Mouse (Mus musculus) hindbrain, embryonic 11.5 days (tissue): ENCODE measurements around the gene Isg20l2. TPM values are rescaled to one million over a fixed set of nuclear protein-coding genes. Genes with fewer than 3 reads are reported as not detected.

Source experiments
- ATAC-seq: fragments of 200-750 bp; cut with Nextera tagmentation; 2 replicates; pipeline ENCODE4 v1.8.0; 2017; ENCODE audit warnings: mild to moderate bottlenecking, moderate TSS enrichment, moderate library complexity; ENCODE audit not compliant: low FRiP score
- DNase-seq: peaks from one replicate; pipeline ENCODE4 v3.0.0-alpha.2; 2015; ENCODE audit warnings: low spot score
- H3K27ac ChIP-seq: fragments of 300-500 bp; sonication (generic); 2 replicates; pipeline ENCODE4 v1.5.1; 2014; ENCODE audit warnings: mild to moderate bottlenecking, low read depth, low read length
- H3K27me3 ChIP-seq: fragments of 300-500 bp; sonication (generic); 2 replicates; pipeline ENCODE4 v1.6.1; 2014; ENCODE audit warnings: mild to moderate bottlenecking, low read length, moderate library complexity, mixed read lengths; ENCODE audit not compliant: control insufficient read depth, insufficient read depth
- H3K36me3 ChIP-seq: fragments of 300-500 bp; sonication (generic); 2 replicates; pipeline ENCODE4 v1.6.1; 2014; ENCODE audit warnings: mild to moderate bottlenecking, low read length, moderate library complexity, mixed read lengths; ENCODE audit not compliant: control insufficient read depth, insufficient read depth
- H3K4me1 ChIP-seq: fragments of 300-500 bp; sonication (generic); replicated peaks from 2 replicates; pipeline ENCODE4 v1.6.1; 2014; ENCODE audit warnings: low read length, mixed read lengths; ENCODE audit not compliant: control insufficient read depth, insufficient read depth
- H3K4me2 ChIP-seq: fragments of 300-500 bp; sonication (generic); replicated peaks from 2 replicates; pipeline ENCODE4 v1.6.1; 2014; ENCODE audit warnings: mild to moderate bottlenecking, low read depth, low read length
- H3K4me3 ChIP-seq: fragments of 300-500 bp; sonication (generic); 2 replicates; pipeline ENCODE4 v1.5.1; 2014; ENCODE audit warnings: low read depth, low read length
- H3K9ac ChIP-seq: fragments of 300-500 bp; sonication (generic); 2 replicates; pipeline ENCODE4 v1.6.1; 2014; ENCODE audit warnings: low read depth, low read length
- H3K9me3 ChIP-seq: fragments of 300-500 bp; sonication (generic); 2 replicates; pipeline ENCODE4 v1.6.1; 2016; ENCODE audit warnings: low read length; ENCODE audit not compliant: control insufficient read depth
- WGBS: fragments of 180-500 bp; shearing (Covaris S2); extraction: QIAGEN DNeasy Blood & Tissue Kit; methylation state at CpG from one replicate; pipeline ENCODE4 v1.1.7; 2014; 5-methylcytosine and 5-hydroxymethylcytosine counted together
- polyA plus RNA-seq: library from polyadenylated mRNA; unstranded; fragments of >200 nt; fragmentation: Nextera tagmentation; extraction: Ambion mirVana; gene quantifications from 2 replicates; pipeline ENCODE4 v1.2.1, GENCODE M21; 2014

The Isg20l2 gene
- polyA plus RNA-seq, 1 experiment from 2014 or later, result 42.5 TPM

GRCm38 (mm10) chr3:87972203-87972664 lies 42.1 kb downstream of the Isg20l2 start:
- 1% methylated on average over 8 of the region's 8 CpGs for WGBS
- peaks cover 13% of the 10 kb centered on the region for H3K4me1 ChIP-seq
- H3K9ac ChIP-seq, result peak overlapping the region; percentile 92
- H3K4me3 ChIP-seq, result peak overlapping the region; percentile 86
- ATAC-seq (peak; percentile 61), DNase-seq (no peak)
- peak overlapping the region; percentile 97 for H3K27ac ChIP-seq
- peaks cover 2% of the 10 kb centered on the region; the same call in 1 of the 2 replicates for H3K36me3 ChIP-seq
- no peaks in the 10 kb centered on the region for H3K27me3 ChIP-seq
- no peaks in the 10 kb centered on the region for H3K9me3 ChIP-seq
- H3K4me2 ChIP-seq, result peak overlapping the region; percentile 94

- Histone ChIP-seq H3K27ac (peak overlapping the region; percentile 97), H3K27me3 (no peaks in the 10 kb centered on the region), H3K4me3 (peak overlapping the region; percentile 86), H3K9me3 (no peaks in the 10 kb centered on the region), H3K36me3 (peaks cover 3% of the 10 kb centered on the region; the same call in 1 of the 2 replicates), H3K9ac (peak overlapping the region; percentile 92), H3K4me1 (peaks cover 13% of the 10 kb centered on the region), H3K4me2 (peak overlapping the region; percentile 94)
- WGBS, result 20% methylated on average over 5 of the region's 5 CpGs
- DNase-seq (peak; percentile 49), ATAC-seq (no peak)
Measured at GRCm38 (mm10) chr3:87972776-87973175, 42.7 kb downstream of the Isg20l2 start.

GRCm38 (mm10) chr3:87973593-87974380 lies 43.7 kb downstream of the Isg20l2 start:
- ATAC-seq, result peak; percentile 5; the same call in 1 of the 2 replicates
- H3K27ac ChIP-seq, result peak overlapping the region; percentile 97
- DNase-seq, result no peak
- peak overlapping the region; percentile 92 for H3K9ac ChIP-seq
- WGBS, result 14% methylated on average over 14 of the region's 14 CpGs
- H3K4me2 ChIP-seq, result peak overlapping the region; percentile 94
- peaks cover 13% of the 10 kb centered on the region for H3K4me1 ChIP-seq
- no peaks in the 10 kb centered on the region for H3K9me3 ChIP-seq
- H3K27me3 ChIP-seq, result no peaks in the 10 kb centered on the region
- peak overlapping the region; percentile 86 for H3K4me3 ChIP-seq
- peaks cover 8% of the 10 kb centered on the region; the same call in 1 of the 2 replicates for H3K36me3 ChIP-seq

- peak; percentile 88 for DNase-seq
- peak overlapping the region; percentile 86 for H3K4me3 ChIP-seq
- H3K27me3 ChIP-seq, result no peaks in the 10 kb centered on the region
- H3K4me2 ChIP-seq, result peak overlapping the region; percentile 94
- H3K9ac ChIP-seq, result peak overlapping the region; percentile 16
- 7% methylated on average over 12 of the region's 12 CpGs for WGBS
- H3K4me1 ChIP-seq, result peaks cover 13% of the 10 kb centered on the region
- ATAC-seq, result peak; percentile 82
- peak overlapping the region; percentile 97 for H3K27ac ChIP-seq
- H3K9me3 ChIP-seq, result no peaks in the 10 kb centered on the region
- peaks cover 8% of the 10 kb centered on the region; the same call in 1 of the 2 replicates for H3K36me3 ChIP-seq
Measured at GRCm38 (mm10) chr3:87974381-87974987, 44.4 kb downstream of the Isg20l2 start.

- no peak overlapping the region for H3K9ac ChIP-seq
- no peak overlapping the region for H3K4me3 ChIP-seq
- H3K36me3 ChIP-seq, result peaks cover 8% of the 10 kb centered on the region; the same call in 1 of the 2 replicates
- no peak for ATAC-seq
- no peaks in the 10 kb centered on the region for H3K9me3 ChIP-seq
- H3K27me3 ChIP-seq, result no peaks in the 10 kb centered on the region
- no peak overlapping the region for H3K27ac ChIP-seq
- H3K4me2 ChIP-seq, result no peak overlapping the region
- WGBS, result 88% methylated on average over 5 of the region's 5 CpGs
- DNase-seq, result no peak
- H3K4me1 ChIP-seq, result peaks cover 31% of the 10 kb centered on the region
Measured at GRCm38 (mm10) chr3:87979493-87979892, 49.4 kb downstream of the Isg20l2 start.

- Histone ChIP-seq H3K4me3 (no peak overlapping the region), H3K4me1 (peaks cover 32% of the 10 kb centered on the region), H3K4me2 (no peak overlapping the region), H3K9me3 (no peaks in the 10 kb centered on the region), H3K27me3 (no peaks in the 10 kb centered on the region), H3K27ac (peak overlapping the region; percentile 47; the same call in 1 of the 2 replicates), H3K36me3 (peaks cover 8% of the 10 kb centered on the region; the same call in 1 of the 2 replicates), H3K9ac (no peak overlapping the region)
- no peak for ATAC-seq
- DNase-seq, result no peak
- 62% methylated on average over 3 of the region's 3 CpGs for WGBS
Measured at GRCm38 (mm10) chr3:87980085-87980484, 50.0 kb downstream of the Isg20l2 start.

- Histone ChIP-seq H3K4me1 (peaks cover 35% of the 10 kb centered on the region), H3K27me3 (no peaks in the 10 kb centered on the region), H3K9ac (peak overlapping the region; percentile 5; the same call in 1 of the 2 replicates), H3K27ac (peak overlapping the region; percentile 47), H3K4me2 (no peak overlapping the region), H3K36me3 (peaks cover 8% of the 10 kb centered on the region; the same call in 1 of the 2 replicates), H3K9me3 (no peaks in the 10 kb centered on the region), H3K4me3 (no peak overlapping the region)
- no peak for ATAC-seq
- peak; percentile 5 for DNase-seq
- WGBS, result 60% methylated on average over 5 of the region's 5 CpGs
Measured at GRCm38 (mm10) chr3:87980728-87981127, 50.6 kb downstream of the Isg20l2 start.

GRCm38 (mm10) chr3:87981214-87981760 lies 51.2 kb downstream of the Isg20l2 start:
- Histone ChIP-seq H3K4me2 (no peak overlapping the region), H3K36me3 (peaks cover 8% of the 10 kb centered on the region; the same call in 1 of the 2 replicates), H3K4me3 (no peak overlapping the region), H3K27me3 (no peaks in the 10 kb centered on the region), H3K4me1 (peaks cover 35% of the 10 kb centered on the region), H3K9me3 (no peaks in the 10 kb centered on the region), H3K27ac (0 out of 2 replicates have a peak overlapping the region, but pooled peaks have one; percentile 83), H3K9ac (no peak overlapping the region)
- DNase-seq (no peak), ATAC-seq (no peak)
- WGBS, result 87% methylated on average over 6 of the region's 6 CpGs
